Mouse (Mus musculus): ENCODE results near the gene Ebp. TPM values are rescaled to one million over a fixed set of nuclear protein-coding genes. Genes with fewer than 3 reads are reported as not detected.

Ebp gene
- 23.3 TPM for polyA plus RNA-seq (2014; fragmentation: Illumina TruSeq; extraction: RNeasy Lipid Tissue Mini Kit (QIAGEN cat#74804); ENCODE audit: low read depth, low replicate concordance)

DNA sequence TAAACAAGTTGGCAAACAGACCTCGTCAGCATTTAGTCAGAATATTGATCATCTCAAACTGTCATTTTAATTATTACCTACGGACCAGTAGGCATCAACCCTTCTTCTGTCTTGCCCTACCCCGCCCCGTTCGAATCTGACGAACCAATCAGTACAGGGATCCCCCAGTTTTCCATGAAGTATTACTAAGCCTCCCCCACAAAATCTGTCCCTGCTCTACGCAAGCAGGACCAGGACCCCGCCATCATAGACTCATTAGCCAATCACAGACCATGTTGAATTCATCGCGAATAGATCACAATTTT, at the start of gene Ebp:
Gene Ebp, minus strand, starts transcription at position 94 of the 305 bp plus-strand sequence.

GRCm38 (mm10) chrX:8206015-8206693, 12.8 kb upstream of the Ebp start, which contains the start of gene Porcn:
Porcn (minus strand) TSS chrX:8206525.

DNA sequence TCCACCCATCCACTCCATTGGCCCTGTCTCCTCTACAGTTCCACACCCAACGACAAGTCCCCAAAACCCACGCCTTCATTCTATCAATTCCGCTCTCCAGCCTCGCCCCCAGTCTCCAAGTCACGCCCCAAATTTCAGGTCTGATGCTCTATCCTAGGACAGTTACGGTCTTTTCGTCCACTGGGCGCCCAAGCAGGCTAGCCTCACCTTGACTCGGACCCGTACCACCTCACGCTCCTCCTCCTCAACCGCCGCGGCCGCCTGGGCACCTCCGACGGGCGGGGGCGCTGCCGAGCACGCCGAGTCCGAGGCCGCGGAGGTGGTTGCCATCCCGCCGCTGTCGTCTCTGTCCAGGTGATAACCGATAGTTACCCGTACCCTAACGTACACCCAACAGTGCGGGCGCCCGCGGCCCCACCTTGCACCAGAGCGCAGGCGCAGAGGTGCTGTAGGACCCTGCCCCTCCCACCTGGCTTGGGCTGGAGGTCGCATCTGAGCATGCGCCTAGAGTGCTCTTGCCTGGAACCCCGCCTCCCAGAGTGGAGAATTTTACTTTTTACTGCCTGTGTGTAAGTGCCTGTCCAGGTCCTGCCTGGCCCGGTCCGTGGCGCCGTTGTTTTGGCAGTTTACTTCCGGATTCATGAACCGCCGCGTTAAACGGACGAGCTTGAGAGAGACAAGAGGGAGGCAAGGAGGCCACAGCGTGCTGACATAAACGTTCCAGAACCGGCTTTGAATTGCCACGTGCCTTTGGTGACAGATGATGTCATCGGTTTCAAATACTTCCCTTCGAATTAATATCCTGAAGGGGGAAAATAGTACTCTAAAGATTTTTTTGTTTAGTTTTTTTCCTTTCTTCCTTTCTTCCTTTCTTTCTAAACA, 17.6 kb downstream of the Ebp start, which contains the start of gene Tbc1d25:
Gene Tbc1d25, minus strand, starts transcription at position 678 of the 882 bp plus-strand sequence.

DNA sequence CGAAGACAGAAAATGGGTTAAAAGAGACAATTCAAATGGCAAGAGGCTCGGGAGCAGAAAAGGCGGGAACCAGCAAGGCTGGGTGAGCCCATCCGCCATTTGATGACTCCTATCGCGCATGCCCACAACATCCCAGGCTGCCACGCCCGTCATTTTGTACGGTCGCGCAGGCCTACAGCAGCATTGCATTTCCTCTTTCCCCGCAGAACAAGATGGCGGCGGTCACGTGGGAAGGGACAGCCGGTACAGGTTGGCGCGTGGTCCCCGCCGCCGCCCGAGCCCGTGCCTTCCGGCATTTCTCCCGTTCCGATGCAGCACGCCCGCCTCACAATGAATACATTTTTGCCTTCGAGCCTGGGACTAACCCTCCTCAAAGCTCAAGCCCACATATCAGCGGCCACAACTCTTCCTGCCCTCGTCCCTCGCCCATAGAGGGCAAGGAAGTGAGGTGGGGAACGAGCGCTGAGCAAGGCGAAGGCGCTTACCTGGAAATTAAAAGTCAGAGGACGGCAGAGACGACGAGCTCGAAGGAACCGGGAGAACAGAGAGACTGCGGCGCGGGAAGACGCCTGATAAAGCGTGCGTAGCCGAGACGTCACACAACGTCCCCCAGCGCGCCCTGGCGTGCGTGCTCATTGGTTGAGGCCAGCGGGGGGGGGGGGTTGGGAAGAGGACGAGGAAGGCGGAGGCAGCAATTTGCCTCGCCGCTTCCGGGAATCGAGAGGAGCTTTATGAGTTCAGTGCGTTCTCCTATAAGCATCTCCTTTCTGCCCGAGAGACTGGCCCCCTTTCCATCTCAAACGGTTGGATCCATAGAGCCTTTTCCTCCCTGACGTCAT, 47.9 kb downstream of the Ebp start, which contains the start of gene Rbm3:
Gene Rbm3, minus strand, starts transcription at position 728 of the 839 bp plus-strand sequence.

Other genes with a start within 250 kb of the Ebp start
- gene Hdac6, start 245.6 kb downstream of the Ebp start, polyA plus RNA-seq (2014; fragmentation: Illumina TruSeq; extraction: RNeasy Lipid Tissue Mini Kit (QIAGEN cat#74804); ENCODE audit: low read depth, low replicate concordance): 1.9 TPM
- gene Gata1, start 215.4 kb downstream of the Ebp start, polyA plus RNA-seq (2014; fragmentation: Illumina TruSeq; extraction: RNeasy Lipid Tissue Mini Kit (QIAGEN cat#74804); ENCODE audit: low read depth, low replicate concordance): not detected
- not detected for gene Glod5, start 175.0 kb downstream of the Ebp start, polyA plus RNA-seq (2014; fragmentation: Illumina TruSeq; extraction: RNeasy Lipid Tissue Mini Kit (QIAGEN cat#74804); ENCODE audit: low read depth, low replicate concordance)
- gene Suv39h1, start 118.8 kb downstream of the Ebp start, polyA plus RNA-seq (2014; fragmentation: Illumina TruSeq; extraction: RNeasy Lipid Tissue Mini Kit (QIAGEN cat#74804); ENCODE audit: low read depth, low replicate concordance): 7.9 TPM
- gene Was, start 103.0 kb downstream of the Ebp start, polyA plus RNA-seq (2014; fragmentation: Illumina TruSeq; extraction: RNeasy Lipid Tissue Mini Kit (QIAGEN cat#74804); ENCODE audit: low read depth, low replicate concordance): 0.64 TPM
- gene Wdr13, start 60.6 kb downstream of the Ebp start, polyA plus RNA-seq (2014; fragmentation: Illumina TruSeq; extraction: RNeasy Lipid Tissue Mini Kit (QIAGEN cat#74804); ENCODE audit: low read depth, low replicate concordance): 69.2 TPM
- gene Rbm3, start 47.6 kb downstream of the Ebp start, polyA plus RNA-seq (2014; fragmentation: Illumina TruSeq; extraction: RNeasy Lipid Tissue Mini Kit (QIAGEN cat#74804); ENCODE audit: low read depth, low replicate concordance): 286 TPM
- 0.64 TPM for gene Tbc1d25, start 17.3 kb downstream of the Ebp start, polyA plus RNA-seq (2014; fragmentation: Illumina TruSeq; extraction: RNeasy Lipid Tissue Mini Kit (QIAGEN cat#74804); ENCODE audit: low read depth, low replicate concordance)
- 3.0 TPM for gene Porcn, start 13.0 kb upstream of the Ebp start, polyA plus RNA-seq (2014; fragmentation: Illumina TruSeq; extraction: RNeasy Lipid Tissue Mini Kit (QIAGEN cat#74804); ENCODE audit: low read depth, low replicate concordance)
- 12.4 TPM for gene Ftsj1, start 58.9 kb upstream of the Ebp start, polyA plus RNA-seq (2014; fragmentation: Illumina TruSeq; extraction: RNeasy Lipid Tissue Mini Kit (QIAGEN cat#74804); ENCODE audit: low read depth, low replicate concordance)
- not detected for gene Slc38a5, start 77.6 kb upstream of the Ebp start, polyA plus RNA-seq (2014; fragmentation: Illumina TruSeq; extraction: RNeasy Lipid Tissue Mini Kit (QIAGEN cat#74804); ENCODE audit: low read depth, low replicate concordance)
- gene Ssxb10, start 133.9 kb upstream of the Ebp start, polyA plus RNA-seq (2014; fragmentation: Illumina TruSeq; extraction: RNeasy Lipid Tissue Mini Kit (QIAGEN cat#74804); ENCODE audit: low read depth, low replicate concordance): not detected
- not detected for gene Ssxb9, start 173.5 kb upstream of the Ebp start, polyA plus RNA-seq (2014; fragmentation: Illumina TruSeq; extraction: RNeasy Lipid Tissue Mini Kit (QIAGEN cat#74804); ENCODE audit: low read depth, low replicate concordance)
- not detected for gene Ssxb1, start 219.8 kb upstream of the Ebp start, polyA plus RNA-seq (2014; fragmentation: Illumina TruSeq; extraction: RNeasy Lipid Tissue Mini Kit (QIAGEN cat#74804); ENCODE audit: low read depth, low replicate concordance)

Data from adrenal gland, adult 10 weeks (tissue).